Mouse (Mus musculus) monocyte, adult 2 months (primary cell): ENCODE measurements around the gene Eea1.
"Not testable (repeated sequence)": the region's sequence is repeated elsewhere in the genome, so short reads cannot be mapped to it uniquely, and the experiment has no call there.

Source experiments
- DNase-seq, 2 experiments: peaks; one replicate each; pipeline ENCODE4 v3.0.0; 2022; ENCODE audit warnings: low spot score in 2 of 2, low read depth in 1 of 2

Eea1 gene

GRCm38 (mm10) chr10:96047960-96048536, 107.6 kb downstream of the Eea1 start:
- DNase-seq, result no peak

- DNase-seq, result no peak
Measured at GRCm38 (mm10) chr10:96048550-96048949, 108.1 kb downstream of the Eea1 start.

- DNase-seq, result no peak
Measured at GRCm38 (mm10) chr10:96067347-96067746, 126.9 kb downstream of the Eea1 start.

- no peak for DNase-seq
Measured at GRCm38 (mm10) chr10:96074386-96074785, 133.9 kb downstream of the Eea1 start.

- no peak for DNase-seq
Measured at GRCm38 (mm10) chr10:96075403-96075802, 135.0 kb downstream of the Eea1 start.

- DNase-seq, result no peak
Measured at GRCm38 (mm10) chr10:96075880-96076279, 135.4 kb downstream of the Eea1 start.

GRCm38 (mm10) chr10:96076461-96076860, 136.0 kb downstream of the Eea1 start:
- no peak for DNase-seq

GRCm38 (mm10) chr10:96077480-96078066, 137.1 kb downstream of the Eea1 start:
- DNase-seq, result not testable (repeated sequence)

GRCm38 (mm10) chr10:96079823-96080222, 139.4 kb downstream of the Eea1 start:
- no peak for DNase-seq

- no peak for DNase-seq
Measured at GRCm38 (mm10) chr10:96080440-96081381, 140.3 kb downstream of the Eea1 start.

GRCm38 (mm10) chr10:96082203-96082602, 141.8 kb downstream of the Eea1 start:
- DNase-seq, result no peak

- DNase-seq, result no peak
Measured at GRCm38 (mm10) chr10:96089744-96090143, 149.3 kb downstream of the Eea1 start.

- DNase-seq, result no peak
Measured at GRCm38 (mm10) chr10:96090388-96090787, 149.9 kb downstream of the Eea1 start.

- no peak for DNase-seq
Measured at GRCm38 (mm10) chr10:96093890-96094531, 153.6 kb downstream of the Eea1 start.

- DNase-seq, result no peak
Measured at GRCm38 (mm10) chr10:96094559-96094958, 154.1 kb downstream of the Eea1 start.
